Mouse (Mus musculus) C2C12 (cell line): Measurements from ENCODE around the gene Slc38a6.

Experiments
- CEBPB ChIP-seq: IDR thresholded peaks from one replicate; pipeline ENCODE4 v1.6.1; 2011; ENCODE audit warnings: low read depth, mild to moderate bottlenecking, control low read depth, moderate library complexity
- CTCF ChIP-seq: IDR thresholded peaks from one replicate; pipeline ENCODE4 v1.5.1; 2011; ENCODE audit not compliant: control insufficient read depth, insufficient read depth, insufficient read length
- FOSL1 ChIP-seq: IDR thresholded peaks from one replicate; pipeline ENCODE4 v1.8.0; 2011; ENCODE audit warnings: mild to moderate bottlenecking, low read length; ENCODE audit not compliant: poor library complexity, insufficient read depth, severe bottlenecking
- MAX ChIP-seq: IDR thresholded peaks from one replicate; pipeline ENCODE4 v1.6.1; 2011; ENCODE audit warnings: mild to moderate bottlenecking, control low read depth

DNA sequence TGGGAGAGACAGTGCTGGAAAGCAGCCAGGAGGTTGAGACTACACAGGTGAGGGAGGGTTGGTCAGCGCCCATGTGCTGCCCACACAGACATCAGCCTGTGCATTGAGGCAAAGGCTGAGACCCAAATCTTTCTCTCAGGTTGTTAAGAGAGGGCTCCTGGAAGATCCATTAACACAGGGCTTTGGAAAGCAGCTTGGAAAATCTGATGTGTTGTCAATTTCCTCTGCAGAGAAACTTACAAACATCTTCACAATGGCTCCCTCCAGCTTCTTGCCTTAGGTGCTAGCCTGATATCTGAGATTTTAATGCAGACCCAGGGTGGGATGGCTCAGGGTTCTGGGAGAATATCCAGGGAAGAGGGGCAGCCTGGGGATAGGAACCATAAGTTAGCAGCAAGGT is 105.9 kb downstream of the Slc38a6 start:
- no peak for TF ChIP-seq CTCF
- TF ChIP-seq CEBPB = no peak
- TF ChIP-seq FOSL1 = no peak
- TF ChIP-seq MAX = no peak
